Mouse (Mus musculus) cerebellum, adult 2 months (tissue): ENCODE results near the gene Daam1. TPM values are rescaled to one million over a fixed set of nuclear protein-coding genes. Genes with fewer than 3 reads are reported as not detected.
A peak's percentile ranks its signal among the peaks of the same experiment; 100 is the strongest.

Experiments used
- DNase-seq, 2 experiments: peaks; one replicate each; pipeline ENCODE4 v3.0.0; 2021
- H3K27ac ChIP-seq: fragments of 200-500 bp; 2 replicates; pipeline ENCODE4 v1.5.1; 2012; ENCODE audit warnings: low read length, control low read depth, inconsistent platforms; ENCODE audit not compliant: insufficient read depth
- H3K27me3 ChIP-seq: fragments of 200-500 bp; 2 replicates; pipeline ENCODE4 v1.6.1; 2012; ENCODE audit warnings: inconsistent platforms, mild to moderate bottlenecking, low read length, moderate library complexity; ENCODE audit not compliant: control insufficient read depth, insufficient read depth
- H3K4me1 ChIP-seq: fragments of 200-500 bp; 2 replicates; pipeline ENCODE4 v1.6.1; 2011; ENCODE audit warnings: low read length; ENCODE audit not compliant: control insufficient read depth, insufficient read depth
- H3K4me3 ChIP-seq: fragments of 200-500 bp; replicated peaks from 2 replicates; pipeline ENCODE3; 2011; ENCODE audit warnings: mild to moderate bottlenecking, low read depth, low read length, control low read depth; ENCODE audit not compliant: insufficient read depth
- CTCF ChIP-seq: fragments of 200-500 bp; IDR thresholded peaks from 2 replicates; pipeline ENCODE4 v1.5.1; 2011; ENCODE audit warnings: low read depth, mild to moderate bottlenecking, control low read depth, low read length, moderate library complexity, borderline replicate concordance; ENCODE audit not compliant: insufficient read depth
- POLR2A ChIP-seq: fragments of 200-500 bp; IDR thresholded peaks from 2 replicates; pipeline ENCODE4 v1.6.1; 2011; ENCODE audit warnings: low read length, control low read depth, borderline replicate concordance; ENCODE audit not compliant: insufficient read depth
- WGBS: fragments of 180-500 bp; shearing (Covaris S2); methylation state at CpG from one replicate; pipeline ENCODE4 v1.1.7; 2018; 5-methylcytosine and 5-hydroxymethylcytosine counted together
- polyA plus RNA-seq: library from polyadenylated mRNA; depleted of rRNA; stranded (reverse); fragments of >200 nt; gene quantifications from 2 replicates; pipeline ENCODE4 v1.2.3, GENCODE M21; 2012

The Daam1 gene
- polyA plus RNA-seq, 1 experiment = 31.2 TPM

DNA sequence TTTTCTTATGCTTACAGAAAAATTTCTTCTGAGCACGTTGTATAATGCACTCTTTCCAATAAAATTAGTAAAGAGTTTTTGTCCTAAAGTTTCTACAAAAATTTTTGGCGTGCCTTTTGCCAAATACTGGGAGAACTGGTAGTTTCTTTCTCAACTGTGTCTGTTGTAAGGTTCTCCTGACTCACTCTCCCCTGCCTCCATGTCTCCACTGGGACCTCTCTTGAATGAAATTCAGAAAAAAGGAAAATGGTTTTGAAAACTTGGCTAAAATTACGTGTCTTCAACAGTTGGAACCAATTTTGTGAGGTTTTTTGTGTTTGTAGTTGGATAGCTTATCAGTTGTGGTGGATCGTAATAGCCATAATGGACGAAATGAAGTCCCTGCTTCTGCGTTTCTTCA lies 43.7 kb downstream of the Daam1 start:
- peaks cover 5% of the 10 kb centered on the region for H3K4me1 ChIP-seq
- TF ChIP-seq CTCF (no peak), POLR2A (no peak)
- no peak overlapping the region for H3K27ac ChIP-seq
- no peak for DNase-seq
- no peak overlapping the region for H3K4me3 ChIP-seq
- WGBS = 91% methylated on average over 6 of the region's 6 CpGs
- no peaks in the 10 kb centered on the region for H3K27me3 ChIP-seq

DNA sequence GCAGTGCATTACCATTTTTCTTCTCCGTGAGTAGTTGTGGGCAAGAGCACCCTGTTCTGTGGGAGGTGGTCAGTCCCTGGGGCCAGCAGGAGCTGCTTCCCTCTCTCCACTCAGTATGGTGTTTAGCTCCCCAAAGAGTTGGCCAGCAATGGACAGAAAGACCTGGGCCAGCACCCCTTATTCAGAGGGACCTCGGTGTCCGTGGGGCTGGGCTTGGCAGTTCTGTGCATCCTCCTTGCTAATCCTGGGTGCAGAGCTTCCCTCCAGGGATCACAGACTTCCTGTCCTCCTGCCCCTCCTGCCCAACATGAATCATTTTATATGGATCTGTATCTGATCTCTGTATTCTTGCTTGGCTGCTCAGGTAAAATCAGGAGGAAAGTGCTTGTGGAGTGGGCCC lies 44.1 kb downstream of the Daam1 start:
- 55% methylated on average over 3 of the region's 3 CpGs for WGBS

DNA sequence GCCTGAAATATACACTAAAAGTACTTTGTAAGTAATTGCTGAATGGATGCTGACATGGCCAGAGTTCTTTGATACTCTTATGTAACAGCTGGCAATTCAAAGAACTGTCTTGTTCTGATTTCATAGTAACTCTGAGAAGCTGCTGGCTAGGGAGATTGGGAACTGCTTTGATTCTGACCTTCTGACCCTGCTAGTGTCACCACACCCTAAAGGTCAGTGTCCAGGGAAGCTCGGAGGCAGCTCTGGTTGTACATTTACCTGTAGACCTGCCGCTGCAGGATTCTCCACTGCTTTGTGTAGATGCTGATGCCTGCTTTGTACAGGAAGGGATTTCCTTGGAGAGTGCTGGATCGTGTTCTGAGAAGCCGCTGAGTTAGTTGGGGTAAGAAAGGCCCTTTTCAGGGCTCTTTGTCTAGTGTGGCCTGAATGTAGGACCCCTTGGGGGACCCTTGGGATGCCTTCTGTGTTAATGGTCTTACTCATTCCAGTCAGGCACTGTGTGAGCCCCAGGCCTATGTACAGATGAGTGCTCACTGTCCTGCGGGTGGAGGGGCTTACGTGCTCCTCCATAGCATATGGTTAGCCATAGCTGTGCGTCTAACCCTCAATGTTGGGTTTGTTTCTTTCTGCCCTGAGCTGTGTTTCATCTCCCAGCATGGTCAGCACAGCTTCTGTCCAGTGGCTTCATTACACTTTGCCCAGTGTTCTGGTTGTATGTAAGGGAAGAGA lies 45.0 kb downstream of the Daam1 start:
- WGBS = 73% methylated on average over 7 of the region's 7 CpGs
- DNase-seq = no peak
- TF ChIP-seq CTCF (no peak), POLR2A (no peak)
- no peak overlapping the region for H3K27ac ChIP-seq
- no peak overlapping the region for H3K4me3 ChIP-seq
- peaks cover 6% of the 10 kb centered on the region for H3K4me1 ChIP-seq
- H3K27me3 ChIP-seq = no peaks in the 10 kb centered on the region

More for the DNA sequence above, 44.1 kb downstream of the Daam1 start:
- no peaks in the 10 kb centered on the region for H3K27me3 ChIP-seq
- TF ChIP-seq CTCF (no peak), POLR2A (no peak)
- no peak overlapping the region for H3K27ac ChIP-seq
- no peak for DNase-seq
- H3K4me3 ChIP-seq = no peak overlapping the region
- H3K4me1 ChIP-seq = peaks cover 5% of the 10 kb centered on the region

GRCm38 (mm10) chr12:71880987-71881386 lies 50.1 kb downstream of the Daam1 start:
- DNase-seq = no peak
- Histone ChIP-seq H3K27ac (no peak overlapping the region), H3K27me3 (no peaks in the 10 kb centered on the region), H3K4me3 (no peak overlapping the region), H3K4me1 (peaks cover 20% of the 10 kb centered on the region)
- TF ChIP-seq CTCF = no peak
- no peak for TF ChIP-seq POLR2A
- 61% methylated on average over 5 of the region's 5 CpGs for WGBS

DNA sequence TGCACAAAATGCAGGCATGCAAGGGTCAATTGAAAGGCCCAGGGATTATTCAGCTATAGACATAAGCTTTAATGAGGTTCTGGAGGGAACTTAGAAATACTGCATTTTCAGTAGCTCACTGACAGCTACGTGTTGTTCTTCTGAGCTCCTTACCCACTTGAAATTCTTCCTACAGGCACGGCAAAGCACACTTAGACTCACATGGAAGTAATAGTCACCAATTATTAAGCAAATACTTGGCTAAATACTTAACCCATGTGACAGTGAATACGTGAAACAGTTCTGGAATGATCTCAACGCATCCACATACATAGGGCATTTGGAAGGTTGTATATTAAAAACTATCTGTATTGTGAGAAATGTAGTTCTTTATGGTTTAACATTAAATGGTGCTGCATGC lies 50.6 kb downstream of the Daam1 start:
- Histone ChIP-seq H3K4me3 (no peak overlapping the region), H3K4me1 (peaks cover 24% of the 10 kb centered on the region), H3K27ac (no peak overlapping the region), H3K27me3 (no peaks in the 10 kb centered on the region)
- DNase-seq = no peak
- 90% methylated on average over 4 of the region's 4 CpGs for WGBS
- no peak for TF ChIP-seq POLR2A
- TF ChIP-seq CTCF = no peak

- no peak for TF ChIP-seq POLR2A
- no peak for TF ChIP-seq CTCF
- Histone ChIP-seq H3K4me3 (no peak overlapping the region), H3K27ac (no peak overlapping the region), H3K4me1 (peaks cover 30% of the 10 kb centered on the region), H3K27me3 (no peaks in the 10 kb centered on the region)
- 88% methylated on average over 9 of the region's 9 CpGs for WGBS
- DNase-seq = no peak
Measured at GRCm38 (mm10) chr12:71883066-71883711, 52.3 kb downstream of the Daam1 start.

DNA sequence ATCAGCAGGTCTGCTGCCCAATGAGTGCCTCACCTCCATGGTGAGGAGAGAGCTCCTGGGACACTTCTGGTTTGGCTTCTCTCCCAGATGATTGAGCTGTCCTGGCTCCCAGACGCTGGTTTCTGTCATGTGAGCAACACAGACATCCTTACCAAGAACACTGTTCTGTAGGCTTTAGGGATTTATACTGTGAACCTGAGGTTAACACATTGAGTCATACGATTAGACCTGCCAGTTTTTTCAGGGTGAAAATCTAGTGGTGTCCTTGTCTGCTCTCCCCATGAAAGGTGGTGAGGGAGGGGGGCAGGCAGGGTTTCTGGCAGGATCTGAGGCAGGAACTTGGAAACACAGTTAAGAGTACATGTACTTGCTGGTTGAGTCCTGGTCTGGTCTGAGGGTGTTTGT lies 54.3 kb downstream of the Daam1 start:
- H3K4me3 ChIP-seq = no peak overlapping the region
- TF ChIP-seq POLR2A (no peak), CTCF (no peak)
- WGBS = 11% methylated on average over 2 of the region's 2 CpGs
- H3K27ac ChIP-seq = no peak overlapping the region
- peaks cover 39% of the 10 kb centered on the region for H3K4me1 ChIP-seq
- peak in 1 of 2 experiments; percentile 27 for DNase-seq
- H3K27me3 ChIP-seq = no peaks in the 10 kb centered on the region

GRCm38 (mm10) chr12:71885717-71886116 lies 54.8 kb downstream of the Daam1 start:
- H3K4me1 ChIP-seq = peaks cover 36% of the 10 kb centered on the region
- TF ChIP-seq CTCF (no peak), POLR2A (no peak)
- no peak for DNase-seq
- no peaks in the 10 kb centered on the region for H3K27me3 ChIP-seq
- no peak overlapping the region for H3K4me3 ChIP-seq
- 46% methylated on average over 4 of the region's 4 CpGs for WGBS
- H3K27ac ChIP-seq = no peak overlapping the region
